Mouse (Mus musculus): ENCODE measurements around the gene Irf2bp2.
"Not testable (repeated sequence)": the region's sequence is repeated elsewhere in the genome, so short reads cannot be mapped to it uniquely, and the experiment has no call there.

Irf2bp2 gene

DNA sequence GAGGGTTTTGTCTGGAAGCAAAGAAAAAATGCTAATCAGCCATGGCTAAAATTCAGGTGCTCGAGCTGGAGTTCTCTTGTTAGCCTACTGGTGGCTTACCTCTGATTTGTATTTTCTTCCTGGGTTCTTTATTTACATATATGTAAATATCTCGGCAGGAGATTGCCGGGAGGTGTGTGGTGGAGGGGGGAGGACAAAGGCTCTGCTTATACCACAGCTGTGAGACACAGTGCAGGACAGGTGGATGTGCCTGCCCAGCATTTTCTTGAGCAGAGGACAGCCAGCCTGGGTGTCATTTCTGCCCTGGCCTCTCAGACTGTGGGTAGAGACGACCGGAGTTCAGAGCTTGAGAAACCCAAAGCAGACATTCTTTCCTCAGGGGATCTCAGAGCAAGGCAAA, 7.5 kb upstream of the Irf2bp2 start:
- DNase-seq, result no peak

DNA sequence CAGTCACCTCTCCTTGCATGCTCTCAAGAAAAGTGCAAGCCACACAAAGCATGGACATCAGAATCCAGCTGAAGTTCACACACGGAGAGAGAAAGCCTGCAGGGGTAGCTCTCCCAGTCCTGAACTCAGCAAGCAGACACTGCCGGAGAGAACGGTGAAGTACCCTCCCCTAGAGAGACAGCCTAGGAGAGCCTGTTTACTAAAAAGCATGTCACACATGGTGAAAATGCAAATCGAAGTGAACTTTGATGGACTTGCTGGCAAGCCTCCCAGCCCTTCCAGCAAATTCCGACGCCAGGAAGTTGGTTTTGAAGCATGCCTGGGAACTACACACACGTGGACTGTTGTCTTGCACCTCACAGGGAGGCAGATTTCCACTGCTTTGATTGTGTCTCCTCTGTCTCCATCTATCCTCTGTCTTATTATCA, 7.0 kb upstream of the Irf2bp2 start:
- peak; percentile 91 to 92 for DNase-seq

DNA sequence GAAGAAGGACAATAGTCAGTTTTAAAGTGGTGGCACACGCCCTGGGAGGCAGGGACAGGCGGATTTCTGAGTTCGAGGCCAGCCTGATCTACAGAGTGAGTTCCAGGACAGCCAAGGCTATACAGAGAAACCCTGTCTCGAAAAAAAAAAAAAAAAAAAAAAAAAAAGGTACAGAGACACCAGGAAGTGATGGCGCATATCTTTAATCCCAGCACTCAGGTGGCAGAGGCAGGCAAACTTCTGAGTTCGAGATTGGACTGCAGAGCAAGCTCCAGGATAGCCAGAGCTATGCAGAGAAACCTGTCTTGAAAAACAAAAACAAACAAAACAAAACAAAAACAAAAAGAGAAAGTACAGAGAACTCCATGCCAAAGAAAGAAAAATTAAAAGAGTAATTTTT, 6.6 kb upstream of the Irf2bp2 start:
- not testable (repeated sequence) for DNase-seq

DNA sequence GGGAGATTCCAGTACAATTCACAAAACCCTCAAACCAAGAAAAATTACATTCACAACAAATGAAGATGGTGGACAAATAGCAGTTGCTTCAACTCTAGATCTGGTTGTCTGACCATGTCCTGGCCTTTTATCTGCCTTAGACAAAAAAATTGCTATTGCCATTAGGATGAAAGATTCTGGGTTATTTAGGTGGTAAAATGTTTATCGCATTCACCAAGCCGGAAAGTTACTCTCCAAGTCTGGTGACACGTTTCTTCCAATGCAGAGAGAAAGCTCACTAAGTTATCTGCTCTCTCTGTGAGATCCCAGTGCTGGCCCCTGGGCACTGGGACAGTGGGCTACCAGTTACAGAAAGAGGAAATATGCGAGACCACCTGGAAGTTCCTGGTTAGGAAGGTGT, 5.5 kb upstream of the Irf2bp2 start:
- no peak for DNase-seq

DNA sequence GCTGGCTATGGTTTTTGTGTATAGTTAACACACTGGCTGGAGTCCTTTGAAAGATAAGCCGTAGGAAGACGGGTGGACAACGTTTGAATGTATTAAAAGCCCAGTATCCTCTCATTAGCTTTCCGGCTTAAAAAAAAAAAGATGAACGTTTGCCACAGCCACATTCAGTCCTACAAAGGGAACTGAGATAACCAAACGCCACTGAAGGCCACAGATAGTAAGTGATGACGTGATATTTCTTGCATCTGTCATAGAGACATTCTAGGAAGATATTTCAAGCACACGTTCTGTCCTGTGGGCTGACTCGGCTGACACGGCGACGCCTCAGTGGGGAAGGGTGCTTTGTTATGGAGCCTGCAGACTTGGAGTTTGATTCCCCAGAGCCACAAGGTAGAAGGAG, 4.4 kb upstream of the Irf2bp2 start:
- DNase-seq, result no peak

DNA sequence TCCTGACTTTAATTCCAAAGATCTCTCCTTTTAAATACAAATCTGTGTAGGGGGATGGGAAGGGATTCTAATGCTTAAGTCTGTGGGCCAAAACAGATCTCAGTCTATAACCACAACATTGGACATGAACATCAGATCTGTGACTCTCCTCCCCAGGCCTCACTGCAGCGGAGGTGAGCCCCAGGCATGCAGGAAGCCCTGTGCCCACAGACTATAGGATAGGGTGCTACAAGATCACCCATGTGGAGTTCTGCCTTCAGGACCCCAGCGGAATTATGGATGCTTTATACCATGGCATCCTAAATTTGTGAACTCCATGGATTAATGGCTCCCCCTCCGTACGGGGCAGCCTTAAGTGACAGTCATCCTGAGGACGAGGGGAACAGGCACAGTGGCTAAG, 2.9 kb upstream of the Irf2bp2 start:
- no peak for DNase-seq

DNA sequence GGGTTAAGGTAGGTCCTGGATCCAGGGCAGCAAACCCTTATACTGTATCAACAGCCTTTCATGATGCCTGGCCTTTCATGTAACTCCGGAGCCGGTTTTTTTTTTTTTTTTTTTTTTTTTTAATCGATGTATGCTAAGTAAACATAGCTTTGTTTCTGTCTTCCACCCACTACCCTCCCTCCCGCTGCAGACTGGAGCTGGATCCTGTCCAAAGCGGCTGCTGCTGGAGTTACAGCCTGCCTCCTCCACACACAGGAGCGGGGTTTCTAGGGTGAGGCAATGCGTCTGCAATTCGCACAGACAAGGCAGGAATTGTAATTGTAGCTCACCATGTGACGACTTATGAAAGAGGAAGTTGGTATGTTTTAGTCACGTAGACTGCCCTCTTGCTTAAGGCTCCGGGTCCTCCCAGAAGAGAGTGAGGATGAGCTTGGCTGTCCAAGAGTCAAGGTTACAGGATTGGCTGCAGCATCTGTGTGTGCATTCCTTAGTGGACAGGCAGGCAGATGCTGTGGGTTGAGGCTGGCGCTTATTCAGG, 2.4 kb upstream of the Irf2bp2 start:
- peak; percentile 90 for DNase-seq

DNA sequence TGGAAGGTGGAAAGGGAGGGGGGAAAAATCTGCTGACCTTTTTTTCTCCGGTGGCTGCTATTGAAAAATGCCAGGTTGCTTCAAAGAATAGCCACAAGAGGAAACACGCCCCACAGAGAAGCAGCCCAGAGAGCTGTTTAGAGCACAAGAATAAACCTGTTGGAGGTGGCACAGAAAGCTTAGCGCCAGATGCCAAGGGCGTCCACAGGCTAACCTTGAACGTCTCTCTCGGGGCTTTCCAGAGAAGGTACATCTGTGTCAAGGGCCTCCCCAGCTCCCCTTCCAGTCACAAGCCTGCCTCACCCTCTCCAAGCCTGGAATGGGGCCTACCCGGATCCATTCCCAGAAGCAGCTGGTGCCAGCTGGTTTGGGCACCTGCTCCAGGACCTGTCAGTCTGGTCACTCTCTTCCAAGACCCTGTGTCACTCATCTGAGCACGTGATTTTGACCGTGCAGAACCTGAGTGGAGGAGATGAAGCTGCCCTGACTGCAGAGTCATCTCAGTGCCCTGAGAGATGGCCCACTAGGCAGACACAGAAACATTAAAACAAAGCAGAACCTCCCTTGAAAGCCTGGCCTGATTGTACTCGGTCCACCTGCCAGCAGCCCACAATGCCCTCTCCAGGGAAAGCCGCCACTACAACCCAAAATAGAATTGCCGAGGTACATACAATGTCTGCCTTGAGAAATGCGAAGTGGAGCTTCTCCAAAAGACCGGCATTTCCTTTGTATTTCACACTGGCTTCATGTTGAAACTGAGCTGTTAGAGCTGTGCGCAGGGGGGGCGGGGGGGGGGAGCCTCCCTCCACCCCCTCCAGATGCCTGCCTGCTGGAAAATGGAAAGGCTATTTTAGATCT, 1.6 kb upstream of the Irf2bp2 start:
- DNase-seq, result peak; percentile 78 to 82

DNA sequence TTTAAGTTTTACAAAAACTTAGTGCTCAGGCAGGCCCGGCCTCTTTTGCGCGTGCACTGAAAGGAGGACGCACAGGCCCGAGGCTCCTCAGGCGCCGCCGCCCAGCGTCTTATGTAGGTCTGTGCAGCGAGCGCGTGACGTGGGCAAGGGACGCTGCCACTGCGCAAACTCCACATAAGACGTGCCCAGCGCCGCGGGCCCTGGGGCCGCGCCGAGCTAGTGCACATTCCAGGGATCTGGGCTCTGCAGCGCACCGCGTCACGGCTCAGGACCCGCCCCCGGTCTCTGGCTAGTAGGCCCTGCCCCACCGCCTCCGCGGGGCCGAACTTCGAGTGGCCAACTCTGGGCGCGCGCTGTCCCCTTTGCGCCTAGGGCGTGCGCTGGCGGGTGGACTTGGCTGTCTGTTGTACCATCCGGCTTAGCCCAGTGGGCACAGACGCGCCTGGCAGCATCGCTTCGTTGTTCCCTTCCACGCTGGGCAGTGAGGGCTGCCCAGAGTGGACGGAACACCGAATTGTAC, 755 bp upstream of the Irf2bp2 start:
- peak; percentile 99 to 100 for DNase-seq

DNA sequence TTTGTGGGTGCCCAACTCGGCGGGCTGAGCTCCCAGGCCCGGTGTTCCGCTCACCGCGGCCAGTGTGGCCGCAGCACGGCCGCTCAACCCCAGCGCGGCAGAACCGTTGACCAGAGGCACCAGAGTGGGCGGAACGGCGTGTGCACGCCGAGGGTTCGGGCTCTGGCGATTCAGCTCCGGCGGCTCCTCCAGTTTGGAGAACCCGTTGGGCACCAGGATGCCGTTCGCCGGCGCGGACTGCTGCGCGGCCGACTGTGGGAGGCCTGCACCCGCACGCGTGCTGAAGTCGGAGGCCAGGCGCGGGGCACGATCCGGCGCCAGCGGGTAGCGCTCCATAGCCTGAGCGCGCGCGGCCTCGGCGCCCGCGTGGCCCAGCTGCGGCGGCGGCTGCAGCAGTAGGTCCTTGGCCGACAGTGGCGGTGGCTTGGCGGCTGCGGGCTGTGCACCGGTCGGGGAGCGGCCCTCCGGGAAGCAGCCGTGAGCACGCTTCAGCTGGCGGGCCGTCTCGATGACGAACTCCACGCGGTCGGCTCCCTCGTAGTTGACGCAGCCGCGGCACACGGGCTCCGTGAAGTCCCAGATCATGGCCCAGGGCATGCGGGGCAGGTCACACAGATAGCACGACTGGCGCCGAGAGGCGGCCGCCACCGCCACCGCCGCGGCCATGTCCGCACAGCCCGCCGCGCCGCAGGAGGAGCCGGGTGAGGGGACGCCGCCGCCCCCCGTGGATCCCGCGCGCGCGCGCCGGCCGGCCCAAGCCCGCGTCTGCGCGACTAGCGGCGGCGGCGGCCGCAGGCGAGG, 815 bp downstream of the Irf2bp2 start:
- peak in 1 of 2 experiments; percentile 53 for DNase-seq

DNA sequence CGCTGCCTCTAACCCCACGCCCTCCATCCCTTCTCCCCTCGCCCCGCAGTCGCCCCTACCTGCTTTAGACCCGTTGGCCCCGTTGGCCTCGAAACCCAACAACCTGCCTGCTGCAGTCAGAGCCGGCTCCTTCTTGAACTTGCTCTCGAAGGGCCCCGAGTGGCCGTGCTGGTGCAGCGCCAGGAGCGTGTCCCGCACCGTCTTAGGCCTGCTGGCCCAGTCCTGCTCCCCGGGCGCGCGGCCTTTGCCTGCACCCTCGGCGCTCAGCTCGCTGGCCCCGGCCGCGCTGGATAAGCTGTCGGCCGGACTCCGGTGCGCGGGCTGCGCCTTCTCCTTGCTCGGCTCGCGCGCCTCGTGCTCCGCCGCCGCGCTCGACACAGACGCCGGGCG, 1.4 kb downstream of the Irf2bp2 start:
- peak in 1 of 2 experiments; percentile 60 for DNase-seq

DNA sequence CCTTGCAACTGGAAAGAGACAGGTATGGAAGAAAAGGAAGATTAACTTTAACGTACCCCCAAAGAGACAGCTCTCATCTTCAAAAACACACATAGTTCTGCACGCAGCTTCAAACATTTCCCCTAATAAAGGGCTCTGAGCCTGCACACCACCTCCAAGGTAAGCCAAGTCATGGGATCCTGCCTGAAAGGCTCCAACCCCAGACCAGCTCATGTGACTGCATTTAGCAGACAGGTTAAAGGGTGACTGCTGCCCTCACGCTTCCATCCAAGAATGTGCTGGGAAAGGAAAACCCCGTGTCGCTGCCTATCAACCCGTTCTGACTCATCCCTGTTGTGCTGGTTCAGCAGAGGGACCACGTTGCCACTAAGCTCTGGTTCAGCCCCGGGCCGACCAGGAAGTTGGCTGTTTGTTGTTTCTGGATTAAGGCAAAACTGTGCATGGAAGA, 1.9 kb downstream of the Irf2bp2 start:
- DNase-seq, result peak; percentile 80 to 90

DNA sequence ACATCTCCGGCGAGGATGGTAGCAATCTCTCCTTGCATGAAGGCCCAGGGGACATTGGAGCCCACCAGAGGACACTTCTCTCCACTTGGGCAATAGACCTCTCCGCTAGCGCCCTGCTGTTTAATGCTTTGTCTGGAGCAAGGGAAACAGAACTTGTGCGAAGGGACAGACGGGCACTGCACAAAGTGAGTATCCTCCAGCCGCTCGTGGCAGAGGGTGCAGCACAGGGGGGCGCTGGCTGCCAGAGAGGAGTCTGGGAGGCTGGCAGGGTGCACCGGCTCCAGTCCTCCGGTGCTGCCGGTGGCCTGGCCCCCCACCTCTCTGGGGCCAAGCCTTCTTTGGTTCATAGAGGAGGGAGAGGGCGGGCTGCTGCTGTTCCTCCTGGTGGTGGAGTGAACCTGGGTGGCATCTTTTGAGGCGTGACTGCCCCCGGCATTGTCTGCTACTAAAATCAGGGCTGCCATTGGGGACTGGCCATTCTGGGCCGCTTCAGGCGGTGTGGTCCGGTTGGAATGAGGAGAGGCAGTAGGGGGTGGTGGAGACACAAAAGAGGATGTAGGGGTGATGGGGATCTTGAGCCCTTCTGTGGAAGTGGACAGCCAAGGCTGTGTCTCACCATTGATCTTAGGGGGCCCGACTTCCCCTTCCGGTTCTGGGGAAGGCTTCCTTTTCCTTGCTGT, 2.5 kb downstream of the Irf2bp2 start:
- DNase-seq, result peak; percentile 47 to 70

DNA sequence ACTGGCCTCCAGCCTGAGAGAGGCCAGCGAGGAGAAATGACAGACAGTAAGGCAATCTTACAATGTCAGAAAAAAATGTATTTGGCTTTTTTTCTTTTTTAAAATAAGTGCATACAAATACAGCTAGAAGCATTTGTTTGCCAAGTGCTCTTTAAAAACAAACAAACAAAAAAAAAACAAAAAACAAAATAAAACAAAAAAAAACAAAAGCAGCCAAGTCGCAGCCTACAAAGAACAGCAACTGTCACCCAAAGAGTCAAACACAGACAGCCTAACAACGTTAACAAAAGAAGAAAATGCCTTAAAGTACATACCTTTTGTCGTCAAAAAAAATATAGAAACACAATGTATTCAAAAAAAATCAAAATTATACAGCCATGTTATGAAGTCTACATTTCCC, 3.2 kb downstream of the Irf2bp2 start:
- no peak for DNase-seq

DNA sequence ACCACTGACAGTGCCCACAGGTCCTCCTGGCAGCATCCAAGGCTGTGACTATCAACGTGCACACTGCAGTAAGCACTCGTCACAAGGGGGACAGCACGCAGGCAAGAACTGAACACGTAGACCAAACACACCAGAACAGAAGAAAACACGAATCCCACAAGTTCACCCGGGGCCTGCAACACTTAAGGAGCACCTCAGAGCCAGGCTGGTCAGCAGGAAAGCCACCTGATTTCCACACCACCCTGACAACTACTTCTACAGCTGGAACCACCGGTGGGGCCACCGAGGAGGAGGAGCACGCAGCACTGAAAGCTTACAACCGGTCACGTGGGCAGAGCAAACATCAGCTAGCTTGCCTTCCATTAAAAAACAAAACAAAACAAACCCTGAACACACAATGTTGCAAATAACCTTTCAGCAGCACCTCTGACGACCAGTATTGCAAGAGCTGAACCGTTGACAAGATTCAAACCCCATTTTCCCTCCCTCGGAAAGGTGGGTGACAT, 3.7 kb downstream of the Irf2bp2 start:
- DNase-seq, result peak; percentile 81 to 84

DNA sequence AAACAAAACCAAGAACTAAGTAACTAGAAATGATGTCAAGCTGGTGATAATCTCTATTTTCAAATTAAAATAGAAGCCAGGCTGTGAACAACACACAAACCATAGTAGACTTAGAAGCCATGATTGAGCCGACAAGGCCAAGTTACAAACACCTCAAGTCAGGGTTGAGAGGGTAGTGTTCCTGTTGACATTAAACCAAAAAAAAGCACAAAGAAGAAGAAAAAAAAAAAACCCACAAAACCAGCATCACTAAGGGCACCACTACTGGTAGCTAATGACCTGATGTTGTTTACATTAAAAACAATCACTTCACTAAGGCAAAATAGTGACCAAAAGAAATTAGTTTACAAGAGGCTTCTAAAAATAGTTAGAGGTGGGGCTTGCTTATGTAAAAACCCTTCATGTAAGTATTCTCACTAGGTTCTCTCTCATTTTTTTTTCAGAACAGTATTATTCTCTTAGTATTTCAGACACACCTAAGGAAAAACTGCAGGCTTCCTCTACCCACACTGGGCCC, 4.2 kb downstream of the Irf2bp2 start:
- no peak for DNase-seq

DNA sequence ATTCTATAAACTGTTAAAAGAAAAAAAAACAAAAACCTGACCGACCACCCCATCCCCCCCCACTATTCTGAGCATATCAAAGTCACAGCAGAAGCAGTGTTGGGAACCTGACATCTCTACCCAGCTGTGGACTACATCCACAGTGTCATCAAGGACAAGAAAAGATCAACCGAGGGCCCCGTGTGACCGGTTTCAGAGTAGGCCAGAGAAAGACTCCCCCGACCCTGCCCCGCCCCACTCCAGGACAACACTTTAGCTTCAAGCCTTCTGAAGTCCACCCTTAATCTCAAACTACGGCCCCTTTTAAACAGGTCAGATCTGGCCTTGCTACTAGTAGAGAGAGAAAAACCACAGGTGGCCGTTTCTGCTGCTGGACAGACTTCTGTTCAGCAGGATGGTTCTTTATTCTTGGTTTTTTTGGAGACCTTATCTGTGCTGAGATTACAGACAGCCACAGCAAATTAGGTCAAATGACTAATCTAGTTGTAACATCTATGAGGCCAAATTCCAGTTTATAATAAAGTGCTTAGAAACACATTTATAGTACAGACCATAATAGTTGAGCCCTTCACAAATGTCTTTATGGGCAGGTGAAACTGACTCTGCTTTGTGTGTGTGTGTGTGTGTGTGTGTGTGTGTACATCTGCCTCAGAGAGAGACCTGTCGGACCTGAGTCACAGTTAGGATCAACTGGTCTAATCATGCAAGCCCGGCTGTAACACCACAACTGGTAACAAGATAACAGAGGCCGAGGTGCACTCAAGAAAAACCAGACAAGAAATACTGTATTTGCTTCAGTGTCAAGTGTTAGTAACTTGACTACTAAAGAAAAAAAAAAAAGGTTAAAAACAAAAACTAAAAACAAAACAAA, 4.9 kb downstream of the Irf2bp2 start:
- DNase-seq, result peak in 1 of 2 experiments; percentile 45

DNA sequence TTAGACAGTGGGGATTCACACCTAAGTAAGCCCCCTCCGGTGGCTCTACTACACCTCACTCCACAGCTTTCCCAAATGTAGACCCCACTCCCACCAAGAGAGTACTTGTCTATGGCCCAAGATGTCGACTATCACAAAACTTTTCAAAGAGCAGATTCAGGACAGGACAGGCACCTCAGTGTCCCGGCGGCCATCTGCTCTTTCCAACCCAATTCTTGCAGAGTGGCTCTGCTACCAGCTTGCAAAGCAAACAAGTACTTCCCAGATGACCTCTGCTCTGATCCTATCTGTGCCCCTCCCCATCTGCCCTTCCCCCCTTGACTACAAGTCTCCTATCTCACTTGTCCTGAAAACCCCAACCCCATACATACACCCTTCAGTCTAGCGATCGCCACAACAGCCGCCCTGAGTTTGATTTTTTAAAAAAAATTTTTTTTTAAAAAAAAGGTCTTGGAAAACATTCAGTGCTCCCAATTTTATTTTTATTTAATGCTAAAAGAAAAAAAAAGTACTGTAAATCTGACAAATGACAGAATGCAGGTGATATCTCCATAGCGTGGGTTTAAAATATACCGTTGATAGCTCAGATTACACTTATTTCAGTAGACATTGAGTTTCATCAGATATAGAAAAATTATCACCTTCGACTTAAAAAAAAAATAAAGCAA, 5.8 kb downstream of the Irf2bp2 start:
- DNase-seq, result peak in 1 of 2 experiments; percentile 50

DNA sequence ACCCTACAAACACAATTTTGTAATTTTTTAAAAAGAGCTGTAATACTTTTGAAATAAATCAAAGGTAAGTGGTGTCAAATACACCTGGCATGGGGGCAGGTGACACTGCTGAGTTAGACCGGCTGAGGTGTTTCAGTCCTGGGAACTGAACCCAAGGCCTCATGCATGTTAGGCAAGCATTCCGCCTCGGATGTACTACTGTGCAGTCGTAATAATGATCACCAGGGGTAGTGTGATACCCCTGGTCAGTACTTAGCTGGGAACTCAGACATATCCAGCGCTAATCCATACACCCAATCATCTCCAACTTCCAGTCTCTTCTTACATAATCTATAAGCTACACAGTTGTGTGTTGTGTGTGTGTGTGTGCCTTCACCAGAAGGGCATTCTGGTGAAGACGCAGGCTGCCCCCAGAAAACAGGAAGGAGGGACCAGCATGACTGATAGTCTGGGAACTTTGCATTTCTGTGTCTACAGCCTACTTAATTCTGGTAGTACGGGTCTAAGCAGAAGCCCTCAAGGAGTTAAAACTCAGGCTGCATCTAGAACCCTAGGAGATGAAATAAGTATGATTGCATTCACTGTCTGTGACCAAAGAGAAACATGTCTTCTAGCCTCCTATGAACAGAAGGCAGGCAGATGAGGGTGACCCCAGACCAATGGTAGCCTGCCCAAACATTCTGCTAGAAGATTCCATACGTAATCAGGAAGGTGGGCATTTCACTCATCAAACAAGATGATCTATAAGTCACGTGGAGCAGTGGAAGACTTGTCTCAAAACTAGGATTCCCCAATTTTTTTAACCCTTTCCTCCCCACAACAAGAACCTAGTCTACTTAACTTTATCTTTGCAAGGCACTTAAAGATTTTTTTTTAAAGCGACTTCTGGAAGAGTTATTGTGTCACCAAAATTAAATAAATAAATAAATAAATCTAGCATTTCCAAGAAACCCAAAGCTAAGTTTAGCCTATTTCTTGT, 6.9 kb downstream of the Irf2bp2 start:
- no peak for DNase-seq

Measured in kidney, postnatal 36 days (tissue).